ENCODE assay signal across 9 mouse cellular contexts in genomic region chr17:87798423-87798941, GRCm38 (mm10). TPM values are rescaled to one million over a fixed set of nuclear protein-coding genes. Genes with fewer than 3 reads are reported as not detected.
A peak's percentile ranks its signal among the peaks of the same experiment; 100 is the strongest.
DNase-seq lines count a peak whose midpoint lies in the region; ATAC-seq and TF ChIP-seq lines count a peak whose summit lies in the region.
"Had no signal": no experiment of that assay in that cellular context is flagged by ENCODE, and none has a peak within 500 bp of the region (broad histone marks: within the 10 kb centered on the region; RNA-seq: fewer than 3 reads in every experiment).

No protein-coding gene starts in this region.

- H3K27me3 ChIP-seq in kidney, embryonic 14.5 days (ENCODE audit: control insufficient read depth, insufficient read depth, low read length), result peaks cover 57% of the 10 kb centered on the region
- peaks cover 62% of the 10 kb centered on the region for H3K27me3 ChIP-seq in lung, embryonic 16.5 days (ENCODE audit: control insufficient read depth, insufficient read depth, low read depth, low read length)

- no peak for TF ChIP-seq POLR2A in lung, adult 2 months (IDR thresholded peaks at IDR 0.05; ENCODE audit: borderline replicate concordance, extremely low read depth, low read depth, low read length)

- no peak overlapping the region for H3K9ac ChIP-seq in kidney, embryonic 14.5 days (ENCODE audit: low read depth, low read length)
- no peak overlapping the region for H3K9ac ChIP-seq in lung, embryonic 16.5 days (ENCODE audit: low read length)

- no peaks in the 10 kb centered on the region for H3K36me3 ChIP-seq in kidney, embryonic 14.5 days (ENCODE audit: control insufficient read depth, insufficient read depth, low read length)
- H3K36me3 ChIP-seq in lung, embryonic 16.5 days (ENCODE audit: control insufficient read depth, insufficient read depth, low read length), result no peaks in the 10 kb centered on the region

- DNase-seq in lung, adult 2 months, result peak; percentile 23
- no peak for DNase-seq in lung, postnatal 36 days
- peak; percentile 80 to 82 for DNase-seq in cerebellum, postnatal 36 days
- peak; percentile 69 for DNase-seq in ovary, postnatal 10 days (ENCODE audit: low spot score)
- peak; percentile 56 for DNase-seq in yolk sac, embryonic 10.5 days (ENCODE audit: low spot score)

- H3K27ac ChIP-seq in kidney, embryonic 14.5 days (ENCODE audit: low read depth, low read length), result no peak overlapping the region
- H3K27ac ChIP-seq in lung, embryonic 16.5 days (ENCODE audit: low read length), result no peak overlapping the region

- H3K9me3 ChIP-seq in kidney, embryonic 14.5 days (ENCODE audit: control insufficient read depth, low read length), result no peaks in the 10 kb centered on the region
- no peaks in the 10 kb centered on the region for H3K9me3 ChIP-seq in lung, embryonic 16.5 days (ENCODE audit: control insufficient read depth, low read length)

- no peak overlapping the region for H3K4me3 ChIP-seq in lung, adult 2 months (replicated peaks; ENCODE audit: extremely low read depth, low read depth, low read length)
- H3K4me3 ChIP-seq in kidney, embryonic 14.5 days (ENCODE audit: low read length), result peak overlapping the region; percentile 46
- peak overlapping the region; percentile 40 for H3K4me3 ChIP-seq in lung, embryonic 16.5 days (ENCODE audit: low read length)

- 2% methylated on average over 39 of the region's 40 CpGs for WGBS in lung, adult 2 months
- under 1% methylated on average over 39 of the region's 40 CpGs for WGBS in kidney, embryonic 14.5 days
- WGBS in lung, embryonic 16.5 days, result 2% methylated on average over 39 of the region's 40 CpGs

- H3K4me2 ChIP-seq in kidney, embryonic 14.5 days (replicated peaks; ENCODE audit: low read depth, low read length), result peak overlapping the region; percentile 89
- peak overlapping the region; percentile 68 for H3K4me2 ChIP-seq in lung, embryonic 16.5 days (ENCODE audit: low read depth, low read length)

- no peaks in the 10 kb centered on the region; the same call in 1 of the 2 replicates for H3K4me1 ChIP-seq in lung, adult 2 months (ENCODE audit: control insufficient read depth, insufficient read depth, low read length)
- H3K4me1 ChIP-seq in kidney, embryonic 14.5 days (ENCODE audit: control insufficient read depth, insufficient read depth, low read length), result peaks cover 21% of the 10 kb centered on the region; the same call in 1 of the 2 replicates
- H3K4me1 ChIP-seq in lung, embryonic 16.5 days (replicated peaks; ENCODE audit: control insufficient read depth, insufficient read depth, low read length), result peaks cover 12% of the 10 kb centered on the region

- TF ChIP-seq CTCF in lung, adult 2 months (IDR thresholded peaks at IDR 0.05; ENCODE audit: insufficient read depth, low read length), result no peak

- peak; percentile 54 for ATAC-seq in granulocyte monocyte progenitor cell, adult 5-6 weeks (replicated peaks; ENCODE audit: poor library complexity, severe bottlenecking)
- ATAC-seq in kidney, embryonic 14.5 days (ENCODE audit: low FRiP score, low TSS enrichment), result peak; percentile 87
- ATAC-seq in lung, embryonic 16.5 days (ENCODE audit: low read depth), result peak; percentile 82

RNA-seq across cellular contexts. Expression of gene Kcnk12, which starts 0.7 kb away (rescaled TPM):
- 6.7 and 11.1 TPM in 2 replicates for polyA plus RNA-seq in lung, adult 2 months (2012; rRNA removed)
- 2.8 and 4.4 TPM in 2 replicates for total RNA-seq in granulocyte monocyte progenitor cell, adult 5-6 weeks (2014; fragmentation: Nextera tagmentation)
- total RNA-seq in granulocyte monocyte progenitor cell, adult 5-6 weeks (2017), result 7.3 and 13.4 TPM in 2 replicates
- not detected in 2 replicates for polyA plus RNA-seq in kidney, embryonic 14.5 days (2014; fragmentation: Nextera tagmentation; extraction: Ambion mirVana)
- not detected in 2 replicates for polyA plus RNA-seq in lung, embryonic 16.5 days (2015; fragmentation: Nextera tagmentation; extraction: Ambion mirVana)
- total RNA-seq: liver, adult 2 months had no signal
